Mouse (Mus musculus) CH12.LX (cell line): ENCODE results near the gene Ankrd11. TPM values are rescaled to one million over a fixed set of nuclear protein-coding genes. Genes with fewer than 3 reads are reported as not detected.

ENCODE experiments used
- DNase-seq: peaks from one replicate; pipeline ENCODE4 v3.0.0-alpha.2; 2013; ENCODE audit errors: extremely low read depth
- H3K27ac ChIP-seq: 2 replicates; pipeline ENCODE4 v1.5.1; 2012; ENCODE audit warnings: low read depth, mild to moderate bottlenecking, control low read depth, moderate library complexity; ENCODE audit not compliant: insufficient read depth
- H3K27me3 ChIP-seq: replicated peaks from 2 replicates; pipeline ENCODE3; 2012; ENCODE audit warnings: inconsistent platforms
- H3K36me3 ChIP-seq, 2 experiments: replicated peaks in 1 of 2; 2 replicates each; pipeline versions ENCODE3 to v1.6.1; 2012; ENCODE audit warnings: inconsistent platforms in 1 of 2, low read length in 1 of 2, mild to moderate bottlenecking in 1 of 2, mixed read lengths in 1 of 2, moderate library complexity in 1 of 2; ENCODE audit not compliant: control insufficient read depth in 1 of 2, insufficient read depth in 1 of 2
- H3K4me1 ChIP-seq, 2 experiments: 2 replicates each; pipeline ENCODE4 v1.6.1; 2012; ENCODE audit warnings: inconsistent platforms in 1 of 2, moderate library complexity in 1 of 2; ENCODE audit not compliant: insufficient read depth in 2 of 2, control insufficient read depth in 1 of 2
- H3K4me2 ChIP-seq: 2 replicates; pipeline ENCODE4 v1.6.1; 2012; ENCODE audit warnings: low read depth, mild to moderate bottlenecking, control low read depth; ENCODE audit not compliant: poor library complexity, insufficient read depth, severe bottlenecking
- H3K4me3 ChIP-seq, 3 experiments: fragments of 150-350 bp in 1 of 3; sonication (generic) in 1 of 3; replicated peaks in 1 of 3; 2 replicates each; pipeline versions ENCODE3 to v1.5.1; 2011 to 2012; ENCODE audit warnings: low read depth in 2 of 3, low read length in 2 of 3, mild to moderate bottlenecking in 2 of 3, moderate library complexity in 2 of 3, control low read depth in 1 of 3, improper control_type of control experiment in 1 of 3, inconsistent platforms in 1 of 3, mixed read lengths in 1 of 3; ENCODE audit not compliant: poor library complexity in 1 of 3
- H3K79me2 ChIP-seq: replicated peaks from 2 replicates; pipeline ENCODE4 v1.6.1; 2012; ENCODE audit warnings: mild to moderate bottlenecking, moderate library complexity; ENCODE audit not compliant: control insufficient read depth, poor library complexity, insufficient read depth, severe bottlenecking; ENCODE audit errors: extremely low read depth
- H3K9ac ChIP-seq: 2 replicates; pipeline ENCODE4 v1.6.1; 2012; ENCODE audit warnings: low read depth, mild to moderate bottlenecking, control low read depth, moderate library complexity; ENCODE audit not compliant: insufficient read depth
- H3K9me3 ChIP-seq: replicated peaks from 2 replicates; pipeline ENCODE3; 2012; ENCODE audit warnings: low read length, inconsistent platforms, mixed read lengths
- BHLHE40 ChIP-seq: IDR thresholded peaks from 2 replicates; pipeline ENCODE4 v1.6.1; 2011; ENCODE audit warnings: mild to moderate bottlenecking, low read depth, low read length, improper control_type of control experiment
- CHD1 ChIP-seq: IDR thresholded peaks from 2 replicates; pipeline ENCODE4 v1.6.1; 2012; ENCODE audit warnings: low read depth, low read length, improper control_type of control experiment, inconsistent platforms
- CHD2 ChIP-seq: IDR thresholded peaks from 2 replicates; pipeline ENCODE4 v1.6.1; 2011; ENCODE audit warnings: low read length, improper control_type of control experiment
- CTCF ChIP-seq, 2 experiments: IDR thresholded peaks in 1 of 2; conservative IDR thresholded peaks in 1 of 2; 2 replicates each; pipeline ENCODE4 v1.5.1; 2011 to 2012; ENCODE audit warnings: low read depth in 2 of 2, low read length in 2 of 2, improper control_type of control experiment in 1 of 2, inconsistent platforms in 1 of 2, mild to moderate bottlenecking in 1 of 2, moderate library complexity in 1 of 2
- E2F4 ChIP-seq: IDR thresholded peaks from 2 replicates; pipeline ENCODE4 v1.6.1; 2011; ENCODE audit warnings: low read depth, low read length, improper control_type of control experiment; ENCODE audit not compliant: insufficient replicate concordance
- ELF1 ChIP-seq: IDR thresholded peaks from 2 replicates; pipeline ENCODE4 v1.6.1; 2014; ENCODE audit warnings: low read depth, mild to moderate bottlenecking, inconsistent platforms, low read length, improper control_type of control experiment
- EP300 ChIP-seq: IDR thresholded peaks from 2 replicates; pipeline ENCODE4 v1.6.1; 2011; ENCODE audit warnings: low read length, improper control_type of control experiment
- IRF4 ChIP-seq: IDR thresholded peaks from 2 replicates; pipeline ENCODE4 v1.6.1; 2014; ENCODE audit warnings: low read depth, mild to moderate bottlenecking, inconsistent platforms, low read length, improper control_type of control experiment
- MXI1 ChIP-seq: IDR thresholded peaks from 2 replicates; pipeline ENCODE4 v1.6.1; 2011; ENCODE audit warnings: mild to moderate bottlenecking, low read depth, low read length, improper control_type of control experiment
- NELFE ChIP-seq: IDR thresholded peaks from 2 replicates; pipeline ENCODE4 v1.6.1; 2011; ENCODE audit warnings: low read depth, low read length, improper control_type of control experiment
- NRF1 ChIP-seq: IDR thresholded peaks from 2 replicates; pipeline ENCODE4 v1.6.1; 2014; ENCODE audit warnings: low read depth, mild to moderate bottlenecking, inconsistent platforms, low read length, improper control_type of control experiment, moderate library complexity
- POLR2A ChIP-seq: IDR thresholded peaks from 2 replicates; pipeline ENCODE4 v1.6.1; 2011; ENCODE audit warnings: low read depth, mild to moderate bottlenecking, improper control_type of control experiment, low read length
- SIN3A ChIP-seq: IDR thresholded peaks from 2 replicates; pipeline ENCODE4 v1.6.1; 2012; ENCODE audit warnings: low read length, improper control_type of control experiment, inconsistent platforms
- SMC3 ChIP-seq: IDR thresholded peaks from 2 replicates; pipeline ENCODE4 v1.6.1; 2011; ENCODE audit warnings: low read depth, low read length, improper control_type of control experiment
- TBP ChIP-seq: conservative IDR thresholded peaks from 2 replicates; pipeline ENCODE4 v1.6.1; 2011; ENCODE audit warnings: low read depth, low read length, improper control_type of control experiment
- UBTF ChIP-seq: IDR thresholded peaks from 2 replicates; pipeline ENCODE4 v1.6.1; 2012; ENCODE audit warnings: low read depth, mild to moderate bottlenecking, inconsistent platforms, low read length, improper control_type of control experiment, moderate library complexity
- USF1 ChIP-seq: IDR thresholded peaks from 2 replicates; pipeline ENCODE4 v1.6.1; 2014; ENCODE audit warnings: low read depth, mild to moderate bottlenecking, inconsistent platforms, low read length, improper control_type of control experiment
- USF2 ChIP-seq: conservative IDR thresholded peaks from 2 replicates; pipeline ENCODE4 v1.6.1; 2011; ENCODE audit warnings: low read depth, low read length, improper control_type of control experiment
- ZC3H11A ChIP-seq: IDR thresholded peaks from 2 replicates; pipeline ENCODE4 v1.6.1; 2012; ENCODE audit warnings: low read depth, mild to moderate bottlenecking, inconsistent platforms, low read length, improper control_type of control experiment
- ZMIZ1 ChIP-seq: IDR thresholded peaks from 2 replicates; pipeline ENCODE4 v1.6.1; 2012; ENCODE audit warnings: low read depth, mild to moderate bottlenecking, inconsistent platforms, low read length, improper control_type of control experiment
- ZNF384 ChIP-seq: IDR thresholded peaks from 2 replicates; pipeline ENCODE4 v1.6.1; 2012; ENCODE audit warnings: low read depth, low read length, improper control_type of control experiment, inconsistent platforms
- dilution Hi-C: fragments of 300-500 bp; cut with MboI; formaldehyde crosslinking; loops from 2 replicates; pipeline ENCODE4 v1.14.3; 2020; ENCODE audit warnings: low sequenced_read_pairs; ENCODE audit not compliant: extremely low pct_unique_long_range_greater_than_20kb, extremely low pct_ligation_motif_present
- in situ Hi-C: fragments of 300-500 bp; cut with MboI; formaldehyde crosslinking; loops from 3 replicates; pipeline ENCODE4 v1.14.3; 2019; ENCODE audit warnings: low sequenced_read_pairs, low pct_ligation_motif_present, low pct_unique_long_range_greater_than_20kb, mixed read lengths
- polyA plus RNA-seq: library from polyadenylated mRNA; unstranded; fragments of >175 nt; gene quantifications from 2 replicates; pipeline ENCODE4 v1.2.1, GENCODE M21; 2012; ENCODE audit warnings: low read depth; ENCODE audit not compliant: insufficient read length
- total RNA-seq, 2 experiments: library from RNA; depleted of rRNA; stranded (reverse); fragments of 300-350 nt in 1 of 2; fragments of >200 nt in 1 of 2; gene quantifications; 2 replicates each; pipeline ENCODE4 v1.2.3; 2012 to 2014

Gene Ankrd11
- total and polyA plus RNA-seq, 3 experiments, result 37.4 to 74.9 (median 60.7) TPM

- Histone ChIP-seq H3K9me3 (no peaks in the 10 kb centered on the region), H3K4me3 (no peak overlapping the region), H3K27ac (no peak overlapping the region), H3K27me3 (no peaks in the 10 kb centered on the region), H3K36me3 (peaks cover 13 to 73% of the 10 kb centered on the region in 2 experiments), H3K9ac (no peak overlapping the region), H3K79me2 (peaks cover 85% of the 10 kb centered on the region), H3K4me2 (no peak overlapping the region), H3K4me1 (peaks cover 13 to 85% of the 10 kb centered on the region in 2 experiments)
- DNase-seq, result no peak
- in situ Hi-C loops, result no loop called here
- TF ChIP-seq NELFE, result no peak
- peak; percentile 59 for TF ChIP-seq EP300
- dilution Hi-C loops, result no loop called here
These were observed 109.5 kb downstream of the Ankrd11 start for GRCm38 (mm10) chr8:122932561-122932959.

- in situ Hi-C loops (no loop called here), dilution Hi-C loops (no loop called here)
- H3K4me2 ChIP-seq, result no peak overlapping the region
- TF ChIP-seq SIN3A (no peak), BHLHE40 (no peak), ZNF384 (no peak), USF1 (no peak), ELF1 (no peak), SMC3 (no peak), ZC3H11A (no peak), CTCF (conservative IDR thresholded peaks at IDR 0.05 in 1 of 2, IDR thresholded peaks at IDR 0.05 in 1 of 2; ENCODE audit: low read depth in 2 of 2, low read length in 2 of 2) (no peak), POLR2A (no peak), TBP (no peak), IRF4 (no peak), CHD1 (no peak), CHD2 (no peak), ZMIZ1 (no peak), USF2 (no peak), E2F4 (no peak), NRF1 (no peak), UBTF (no peak), MXI1 (no peak)
- no peak for DNase-seq
- no peak overlapping the region for H3K4me3 ChIP-seq
- no peaks in the 10 kb centered on the region for H3K9me3 ChIP-seq
- peaks cover 13 to 73% of the 10 kb centered on the region in 2 experiments for H3K36me3 ChIP-seq
- H3K79me2 ChIP-seq, result peaks cover 81% of the 10 kb centered on the region
- H3K27me3 ChIP-seq, result no peaks in the 10 kb centered on the region
- peaks cover 11 to 80% of the 10 kb centered on the region in 2 experiments for H3K4me1 ChIP-seq
- no peak overlapping the region for H3K27ac ChIP-seq
- no peak overlapping the region for H3K9ac ChIP-seq
These were observed 110.1 kb downstream of the Ankrd11 start for GRCm38 (mm10) chr8:122931834-122932560.
